Mouse (Mus musculus): ENCODE measurements around the gene Pgbd5.

- TF ChIP-seq CTCF (IDR thresholded peaks at IDR 0.05; ENCODE audit: control insufficient read depth, insufficient read depth, insufficient replicate concordance, low read depth, low read length) (no peak), POLR2A (IDR thresholded peaks at IDR 0.05; ENCODE audit: control insufficient read depth, low read depth, low read length) (no peak)
Measured at GRCm38 (mm10) chr8:124384336-124384735, 55.1 kb downstream of the Pgbd5 start.
